Mouse (Mus musculus): ENCODE results near the gene Rpl19. TPM values are rescaled to one million over a fixed set of nuclear protein-coding genes. Genes with fewer than 3 reads are reported as not detected.
A peak's percentile ranks its signal among the peaks of the same experiment; 100 is the strongest.

The Rpl19 gene
- polyA plus RNA-seq, 1 experiment from 2014 or later = 820 TPM

GRCm38 (mm10) chr11:98027297-98027688 lies 783 bp downstream of the Rpl19 start:
- no peak for DNase-seq
- Histone ChIP-seq H3K27ac (peak overlapping the region; percentile 88), H3K9me3 (replicated peaks) (no peaks in the 10 kb centered on the region), H3K9ac (peak overlapping the region; percentile 99), H3K4me2 (peak overlapping the region; percentile 82), H3K4me3 (replicated peaks) (peak overlapping the region; percentile 98), H3K4me1 (replicated peaks) (peaks cover 36% of the 10 kb centered on the region), H3K27me3 (peaks cover 14% of the 10 kb centered on the region), H3K36me3 (peaks cover 34% of the 10 kb centered on the region)
- 0% methylated on average over 18 of the region's 18 CpGs for WGBS (ENCODE audit: insufficient replicate concordance)
- no peak for ATAC-seq (ENCODE audit: low read depth)

- Histone ChIP-seq H3K27ac (peak overlapping the region; percentile 88), H3K36me3 (peaks cover 34% of the 10 kb centered on the region)
Observed at GRCm38 (mm10) chr11:98027785-98028184, 1.3 kb downstream of the Rpl19 start.

GRCm38 (mm10) chr11:98030701-98031442 lies 4.4 kb downstream of the Rpl19 start:
- 52% methylated on average over 5 of the region's 5 CpGs for WGBS (ENCODE audit: insufficient replicate concordance)
- ATAC-seq (ENCODE audit: low read depth) (no peak), DNase-seq (no peak)
- Histone ChIP-seq H3K36me3 (peaks cover 34% of the 10 kb centered on the region), H3K27me3 (peaks cover 13% of the 10 kb centered on the region), H3K4me3 (replicated peaks) (no peak overlapping the region), H3K9ac (no peak overlapping the region), H3K27ac (no peak overlapping the region), H3K4me2 (no peak overlapping the region), H3K9me3 (replicated peaks) (no peaks in the 10 kb centered on the region), H3K4me1 (replicated peaks) (peaks cover 21% of the 10 kb centered on the region)

More at GRCm38 (mm10) chr11:98027785-98028184, 1.3 kb downstream of the Rpl19 start:
- ATAC-seq (ENCODE audit: low read depth) (no peak), DNase-seq (no peak)
- peak overlapping the region; percentile 82 for H3K4me2 ChIP-seq
- no peaks in the 10 kb centered on the region for H3K9me3 ChIP-seq (replicated peaks)
- H3K4me1 ChIP-seq (replicated peaks) = peaks cover 31% of the 10 kb centered on the region
- peak overlapping the region; percentile 98 for H3K4me3 ChIP-seq (replicated peaks)
- H3K9ac ChIP-seq = peak overlapping the region; percentile 99
- 9% methylated on average over 7 of the region's 7 CpGs for WGBS (ENCODE audit: insufficient replicate concordance)
- H3K27me3 ChIP-seq = peaks cover 9% of the 10 kb centered on the region

- H3K27ac ChIP-seq = no peak overlapping the region
- no peak overlapping the region for H3K9ac ChIP-seq
- H3K4me3 ChIP-seq (replicated peaks) = no peak overlapping the region
- H3K36me3 ChIP-seq = peaks cover 34% of the 10 kb centered on the region
- H3K4me2 ChIP-seq = no peak overlapping the region
- H3K27me3 ChIP-seq = peaks cover 19% of the 10 kb centered on the region
- peak; percentile 49 for DNase-seq
- 12% methylated on average over 5 of the region's 5 CpGs for WGBS (ENCODE audit: insufficient replicate concordance)
- no peak for ATAC-seq (ENCODE audit: low read depth)
- peaks cover 22% of the 10 kb centered on the region for H3K4me1 ChIP-seq (replicated peaks)
- H3K9me3 ChIP-seq (replicated peaks) = no peaks in the 10 kb centered on the region
Observed at GRCm38 (mm10) chr11:98031443-98031770, 4.9 kb downstream of the Rpl19 start.

GRCm38 (mm10) chr11:98034061-98034460 lies 7.6 kb downstream of the Rpl19 start:
- Histone ChIP-seq H3K36me3 (peaks cover 23% of the 10 kb centered on the region), H3K4me3 (replicated peaks) (no peak overlapping the region), H3K27me3 (peaks cover 39% of the 10 kb centered on the region), H3K4me2 (no peak overlapping the region), H3K9me3 (replicated peaks) (no peaks in the 10 kb centered on the region), H3K9ac (no peak overlapping the region), H3K27ac (no peak overlapping the region), H3K4me1 (replicated peaks) (peaks cover 9% of the 10 kb centered on the region)
- DNase-seq = no peak
- no peak for ATAC-seq (ENCODE audit: low read depth)
- 64% methylated on average over 5 of the region's 5 CpGs for WGBS (ENCODE audit: insufficient replicate concordance)

GRCm38 (mm10) chr11:98034840-98035239 lies 8.3 kb downstream of the Rpl19 start:
- H3K9ac ChIP-seq = no peak overlapping the region

GRCm38 (mm10) chr11:98035977-98036377 lies 9.5 kb downstream of the Rpl19 start:
- no peak overlapping the region for H3K9ac ChIP-seq
- DNase-seq (no peak), ATAC-seq (ENCODE audit: low read depth) (no peak)
- no peaks in the 10 kb centered on the region for H3K9me3 ChIP-seq (replicated peaks)
- H3K27me3 ChIP-seq = peaks cover 39% of the 10 kb centered on the region
- peak overlapping the region; percentile 53 for H3K4me2 ChIP-seq
- H3K36me3 ChIP-seq = peaks cover 4% of the 10 kb centered on the region
- 0% methylated on average over 27 of the region's 27 CpGs for WGBS (ENCODE audit: insufficient replicate concordance)
- H3K4me3 ChIP-seq (replicated peaks) = peak overlapping the region; percentile 38
- H3K4me1 ChIP-seq (replicated peaks) = peaks cover 9% of the 10 kb centered on the region
- H3K27ac ChIP-seq = no peak overlapping the region

More at GRCm38 (mm10) chr11:98034840-98035239, 8.3 kb downstream of the Rpl19 start:
- Histone ChIP-seq H3K27me3 (peaks cover 39% of the 10 kb centered on the region), H3K9me3 (replicated peaks) (no peaks in the 10 kb centered on the region), H3K4me2 (no peak overlapping the region), H3K36me3 (peaks cover 16% of the 10 kb centered on the region), H3K27ac (no peak overlapping the region), H3K4me3 (replicated peaks) (no peak overlapping the region), H3K4me1 (replicated peaks) (peaks cover 9% of the 10 kb centered on the region)
- no peak for DNase-seq
- WGBS (ENCODE audit: insufficient replicate concordance) = 53% methylated on average over 4 of the region's 4 CpGs
- ATAC-seq (ENCODE audit: low read depth) = no peak

GRCm38 (mm10) chr11:98037871-98038270 lies 11.4 kb downstream of the Rpl19 start:
- WGBS (ENCODE audit: insufficient replicate concordance) = 56% methylated on average over 14 of the region's 14 CpGs
- Histone ChIP-seq H3K4me1 (replicated peaks) (peaks cover 9% of the 10 kb centered on the region), H3K27ac (no peak overlapping the region), H3K36me3 (no peaks in the 10 kb centered on the region), H3K9ac (no peak overlapping the region), H3K9me3 (replicated peaks) (no peaks in the 10 kb centered on the region), H3K4me2 (no peak overlapping the region), H3K27me3 (peaks cover 39% of the 10 kb centered on the region), H3K4me3 (replicated peaks) (no peak overlapping the region)
- ATAC-seq (ENCODE audit: low read depth) (no peak), DNase-seq (no peak)

GRCm38 (mm10) chr11:98040975-98041374 lies 14.5 kb downstream of the Rpl19 start:
- DNase-seq = no peak
- H3K9me3 ChIP-seq (replicated peaks) = no peaks in the 10 kb centered on the region
- H3K4me1 ChIP-seq (replicated peaks) = peaks cover 6% of the 10 kb centered on the region
- ATAC-seq (ENCODE audit: low read depth) = no peak
- 53% methylated on average over 8 of the region's 8 CpGs for WGBS (ENCODE audit: insufficient replicate concordance)
- H3K9ac ChIP-seq = no peak overlapping the region
- no peak overlapping the region for H3K4me2 ChIP-seq
- H3K36me3 ChIP-seq = no peaks in the 10 kb centered on the region
- H3K27ac ChIP-seq = no peak overlapping the region
- H3K4me3 ChIP-seq (replicated peaks) = no peak overlapping the region
- peaks cover 25% of the 10 kb centered on the region for H3K27me3 ChIP-seq

- WGBS (ENCODE audit: insufficient replicate concordance) = 60% methylated on average over 6 of the region's 6 CpGs
- Histone ChIP-seq H3K4me2 (no peak overlapping the region), H3K27ac (no peak overlapping the region), H3K27me3 (peaks cover 12% of the 10 kb centered on the region), H3K36me3 (no peaks in the 10 kb centered on the region), H3K9ac (no peak overlapping the region), H3K4me3 (replicated peaks) (no peak overlapping the region), H3K4me1 (replicated peaks) (no peaks in the 10 kb centered on the region), H3K9me3 (replicated peaks) (no peaks in the 10 kb centered on the region)
- ATAC-seq (ENCODE audit: low read depth) (no peak), DNase-seq (no peak)
Observed at GRCm38 (mm10) chr11:98042741-98043140, 16.2 kb downstream of the Rpl19 start.

- H3K4me3 ChIP-seq (replicated peaks) = no peak overlapping the region
Observed at GRCm38 (mm10) chr11:98044074-98044473, 17.6 kb downstream of the Rpl19 start.

GRCm38 (mm10) chr11:98045596-98045995 lies 19.1 kb downstream of the Rpl19 start:
- 52% methylated on average over 4 of the region's 4 CpGs for whole genome bisulfite sequencing (ENCODE audit: insufficient replicate concordance)
- Histone ChIP-seq H3K4me1 (replicated peaks) (no peaks in the 10 kb centered on the region), H3K9me3 (replicated peaks) (no peaks in the 10 kb centered on the region), H3K4me2 (no peak overlapping the region), H3K4me3 (replicated peaks) (no peak overlapping the region), H3K27ac (no peak overlapping the region), H3K36me3 (no peaks in the 10 kb centered on the region), H3K9ac (no peak overlapping the region), H3K27me3 (peaks cover 32% of the 10 kb centered on the region)
- ATAC-seq (ENCODE audit: low read depth) = no peak
- DNase-seq = no peak

More at GRCm38 (mm10) chr11:98044074-98044473, 17.6 kb downstream of the Rpl19 start:
- WGBS (ENCODE audit: insufficient replicate concordance) = 64% methylated on average over 5 of the region's 5 CpGs
- no peak overlapping the region for H3K9ac ChIP-seq
- DNase-seq = no peak
- H3K9me3 ChIP-seq (replicated peaks) = no peaks in the 10 kb centered on the region
- no peak overlapping the region for H3K27ac ChIP-seq
- no peak for ATAC-seq (ENCODE audit: low read depth)
- peaks cover 19% of the 10 kb centered on the region for H3K27me3 ChIP-seq
- no peaks in the 10 kb centered on the region for H3K36me3 ChIP-seq
- H3K4me2 ChIP-seq = no peak overlapping the region
- H3K4me1 ChIP-seq (replicated peaks) = no peaks in the 10 kb centered on the region

Measured in liver, embryonic 13.5 days (tissue).